Mouse (Mus musculus) bone marrow macrophage, adult 2 months (primary cell): Measurements from ENCODE around the gene Nfe2.

Experiments
- CTCF ChIP-seq: IDR thresholded peaks from 2 replicates; pipeline ENCODE4 v1.5.1; 2012; ENCODE audit warnings: low read depth, mild to moderate bottlenecking, low read length, moderate library complexity
- POLR2A ChIP-seq: IDR thresholded peaks from 2 replicates; pipeline ENCODE4 v1.6.1; 2012; ENCODE audit warnings: mild to moderate bottlenecking, low read depth, low read length, borderline replicate concordance

DNA sequence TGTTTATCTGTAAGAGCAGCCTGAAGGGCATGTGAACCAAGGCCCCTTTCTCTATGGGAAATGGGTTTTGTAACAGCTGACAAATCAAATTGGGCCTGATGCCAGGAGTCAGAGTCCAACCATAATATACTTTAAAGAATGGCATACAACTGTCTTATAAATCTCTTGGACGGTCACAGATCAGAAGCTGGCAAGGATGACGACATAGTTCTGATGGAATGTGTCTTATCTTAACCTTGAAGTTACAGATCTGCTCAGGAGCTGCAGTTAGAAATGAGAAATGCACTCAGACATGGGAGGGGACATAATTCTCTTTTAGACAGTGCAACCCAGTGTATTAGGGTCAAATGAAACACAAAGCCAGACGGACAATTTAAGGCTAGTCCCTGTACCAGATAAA lies 37.4 kb downstream of the Nfe2 start:
- TF ChIP-seq POLR2A (no peak), CTCF (no peak)
